Mouse (Mus musculus) lung, embryonic 15.5 days (tissue): Measurements from ENCODE around the gene Bak1. TPM values are rescaled to one million over a fixed set of nuclear protein-coding genes. Genes with fewer than 3 reads are reported as not detected.

Experiments
- ATAC-seq: fragments of 200-750 bp; cut with Nextera tagmentation; 2 replicates; pipeline ENCODE4 v1.8.0; 2017; ENCODE audit warnings: moderate number of reproducible peaks, borderline replicate concordance; ENCODE audit not compliant: low FRiP score, low TSS enrichment; ENCODE audit errors: extremely low read depth
- H3K27ac ChIP-seq: fragments of 300-500 bp; sonication (generic); 2 replicates; pipeline ENCODE4 v1.5.1; 2015; ENCODE audit warnings: moderate library complexity, mild to moderate bottlenecking, inconsistent platforms
- H3K27me3 ChIP-seq: fragments of 300-500 bp; sonication (generic); 2 replicates; pipeline ENCODE4 v1.6.1; 2015; ENCODE audit warnings: inconsistent platforms
- H3K36me3 ChIP-seq: fragments of 300-500 bp; sonication (generic); 2 replicates; pipeline ENCODE4 v1.6.1; 2015; ENCODE audit warnings: inconsistent platforms
- H3K4me1 ChIP-seq: fragments of 300-500 bp; sonication (generic); 2 replicates; pipeline ENCODE4 v1.6.1; 2015; ENCODE audit warnings: inconsistent platforms
- H3K4me2 ChIP-seq: fragments of 300-500 bp; sonication (generic); 2 replicates; pipeline ENCODE4 v1.6.1; 2015; ENCODE audit warnings: inconsistent platforms, mild to moderate bottlenecking, moderate library complexity
- H3K4me3 ChIP-seq: fragments of 300-500 bp; sonication (generic); 2 replicates; pipeline ENCODE4 v1.5.1; 2015; ENCODE audit warnings: mild to moderate bottlenecking, inconsistent platforms
- H3K9ac ChIP-seq: fragments of 300-500 bp; sonication (generic); 2 replicates; pipeline ENCODE4 v1.6.1; 2015; ENCODE audit warnings: inconsistent platforms
- H3K9me3 ChIP-seq: fragments of 300-500 bp; sonication (generic); 2 replicates; pipeline ENCODE4 v1.6.1; 2016; ENCODE audit warnings: inconsistent platforms
- WGBS: fragments of 180-500 bp; shearing (Covaris S2); methylation state at CpG from one replicate; pipeline ENCODE4 v1.1.7; 2015; 5-methylcytosine and 5-hydroxymethylcytosine counted together
- polyA plus RNA-seq: library from polyadenylated mRNA; unstranded; fragments of >200 nt; fragmentation: Nextera tagmentation; extraction: Ambion mirVana; gene quantifications from 2 replicates; pipeline ENCODE4 v1.2.1, GENCODE M21; 2015

Gene Bak1
- polyA plus RNA-seq, result 5.2 and 6.0 TPM in 2 replicates

DNA sequence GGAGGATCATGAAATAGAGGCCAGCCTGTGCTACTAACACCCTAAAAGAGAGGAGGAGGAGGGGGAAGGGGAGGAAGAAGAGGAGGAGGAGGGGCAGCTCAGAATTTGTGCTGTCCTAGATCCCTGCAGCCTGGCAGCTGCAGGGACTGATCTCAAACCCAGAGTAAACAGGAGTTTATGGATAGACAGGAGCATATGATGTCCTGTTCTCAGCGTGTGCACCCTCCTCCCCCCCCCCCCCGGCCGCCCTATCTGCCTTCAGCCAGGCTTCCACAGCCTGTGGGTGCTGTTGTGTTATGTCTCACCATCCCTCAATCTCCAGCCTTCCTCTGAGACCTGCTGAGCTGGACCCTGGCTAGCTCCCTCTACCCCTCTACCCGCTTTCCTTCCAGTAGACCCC lies at the start of gene Bak1:
TSS of gene Bak1 (minus strand) at position 101 of the 400 bp plus-strand sequence.
- H3K36me3 ChIP-seq, result peaks cover 9% of the 10 kb centered on the region; the same call in 1 of the 2 replicates
- no peaks in the 10 kb centered on the region for H3K9me3 ChIP-seq
- no peak for ATAC-seq
- peak within 1 kb of the TSS; percentile 63 for H3K4me3 ChIP-seq
- H3K27ac ChIP-seq, result peak within 1 kb of the TSS; percentile 71
- no peaks in the 10 kb centered on the region for H3K27me3 ChIP-seq
- peak within 1 kb of the TSS; percentile 83 for H3K4me2 ChIP-seq
- H3K9ac ChIP-seq, result peak within 1 kb of the TSS; percentile 97
- WGBS, result 100% methylated on average over 1 of the region's 4 CpGs
- H3K4me1 ChIP-seq, result peaks cover 20% of the 10 kb centered on the region

DNA sequence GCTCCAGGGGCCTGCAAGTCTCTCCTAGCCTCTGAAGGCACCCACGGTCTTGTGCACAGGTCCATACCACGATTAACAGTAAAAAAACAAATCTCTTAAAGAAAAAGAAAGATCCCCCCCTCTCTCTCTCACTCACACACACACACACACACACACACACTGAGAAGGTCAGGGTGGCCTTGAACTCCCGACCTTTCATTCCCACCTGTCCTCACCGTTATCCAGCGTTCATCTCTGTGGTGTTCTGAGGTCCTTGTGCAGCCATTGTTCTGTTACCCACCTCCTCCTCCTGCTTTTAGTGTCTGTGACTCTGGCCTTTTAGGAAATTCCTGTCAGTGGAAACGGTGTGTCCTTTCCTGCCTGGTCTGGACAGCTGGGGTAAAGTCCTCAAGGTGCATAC lies 49.7 kb upstream of the Bak1 start:
- ATAC-seq, result no peak
- no peak overlapping the region for H3K27ac ChIP-seq
- H3K27me3 ChIP-seq, result no peaks in the 10 kb centered on the region
- H3K4me3 ChIP-seq, result no peak overlapping the region
- 75% methylated on average over 6 of the region's 6 CpGs for WGBS
- H3K9ac ChIP-seq, result no peak overlapping the region
- no peaks in the 10 kb centered on the region for H3K36me3 ChIP-seq
- H3K4me1 ChIP-seq, result peaks cover 9% of the 10 kb centered on the region
- no peaks in the 10 kb centered on the region for H3K9me3 ChIP-seq
- no peak overlapping the region for H3K4me2 ChIP-seq

DNA sequence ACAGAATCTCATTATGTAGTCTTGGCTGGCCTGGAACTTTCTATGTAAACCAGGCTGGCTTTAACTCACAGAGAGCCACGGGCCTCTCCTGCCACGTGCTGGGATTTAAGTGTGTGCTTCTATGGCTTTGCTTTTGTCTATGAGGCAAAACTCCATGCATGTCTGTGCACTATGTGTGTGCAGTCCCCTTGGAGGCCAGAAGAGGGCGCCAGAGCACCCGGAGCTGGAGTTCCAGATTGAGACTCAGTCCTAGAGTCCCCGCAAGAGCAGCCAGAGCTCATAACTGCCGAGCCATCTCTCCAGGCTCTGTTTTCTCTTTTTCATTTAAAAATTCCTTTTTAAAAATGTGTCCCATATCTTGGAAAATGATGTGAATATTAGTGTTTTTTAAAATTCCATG lies 49.1 kb upstream of the Bak1 start:
- Histone ChIP-seq H3K4me3 (no peak overlapping the region), H3K4me2 (no peak overlapping the region), H3K27me3 (no peaks in the 10 kb centered on the region), H3K9ac (no peak overlapping the region), H3K4me1 (peaks cover 5% of the 10 kb centered on the region), H3K27ac (no peak overlapping the region), H3K36me3 (no peaks in the 10 kb centered on the region), H3K9me3 (no peaks in the 10 kb centered on the region)
- no peak for ATAC-seq
- WGBS, result 78% methylated on average over 6 of the region's 6 CpGs

DNA sequence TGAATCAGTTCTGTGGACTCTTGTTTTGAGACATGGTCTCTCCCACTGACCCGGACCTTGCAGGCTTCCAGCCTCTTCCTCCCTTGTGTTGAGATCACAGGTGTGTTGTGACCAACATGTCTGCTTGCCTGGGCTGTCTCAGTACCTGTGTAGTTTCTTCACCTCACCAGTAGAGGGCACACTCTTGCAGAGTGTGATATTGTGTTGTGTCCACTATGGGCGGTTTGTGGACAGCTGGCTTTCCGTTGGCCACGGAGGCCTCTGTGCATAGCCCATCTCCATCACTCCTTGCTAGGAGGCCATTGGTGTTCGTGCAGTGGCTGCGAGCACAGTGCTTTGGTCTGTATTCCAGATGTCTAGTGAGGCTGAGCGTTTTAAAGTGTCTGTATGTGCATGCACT lies 48.3 kb upstream of the Bak1 start:
- 94% methylated on average over 7 of the region's 7 CpGs for WGBS
- no peak overlapping the region for H3K4me2 ChIP-seq
- ATAC-seq, result no peak
- no peaks in the 10 kb centered on the region for H3K9me3 ChIP-seq
- H3K27ac ChIP-seq, result no peak overlapping the region
- peaks cover 5% of the 10 kb centered on the region for H3K4me1 ChIP-seq
- H3K9ac ChIP-seq, result no peak overlapping the region
- H3K36me3 ChIP-seq, result no peaks in the 10 kb centered on the region
- H3K4me3 ChIP-seq, result no peak overlapping the region
- no peaks in the 10 kb centered on the region for H3K27me3 ChIP-seq

DNA sequence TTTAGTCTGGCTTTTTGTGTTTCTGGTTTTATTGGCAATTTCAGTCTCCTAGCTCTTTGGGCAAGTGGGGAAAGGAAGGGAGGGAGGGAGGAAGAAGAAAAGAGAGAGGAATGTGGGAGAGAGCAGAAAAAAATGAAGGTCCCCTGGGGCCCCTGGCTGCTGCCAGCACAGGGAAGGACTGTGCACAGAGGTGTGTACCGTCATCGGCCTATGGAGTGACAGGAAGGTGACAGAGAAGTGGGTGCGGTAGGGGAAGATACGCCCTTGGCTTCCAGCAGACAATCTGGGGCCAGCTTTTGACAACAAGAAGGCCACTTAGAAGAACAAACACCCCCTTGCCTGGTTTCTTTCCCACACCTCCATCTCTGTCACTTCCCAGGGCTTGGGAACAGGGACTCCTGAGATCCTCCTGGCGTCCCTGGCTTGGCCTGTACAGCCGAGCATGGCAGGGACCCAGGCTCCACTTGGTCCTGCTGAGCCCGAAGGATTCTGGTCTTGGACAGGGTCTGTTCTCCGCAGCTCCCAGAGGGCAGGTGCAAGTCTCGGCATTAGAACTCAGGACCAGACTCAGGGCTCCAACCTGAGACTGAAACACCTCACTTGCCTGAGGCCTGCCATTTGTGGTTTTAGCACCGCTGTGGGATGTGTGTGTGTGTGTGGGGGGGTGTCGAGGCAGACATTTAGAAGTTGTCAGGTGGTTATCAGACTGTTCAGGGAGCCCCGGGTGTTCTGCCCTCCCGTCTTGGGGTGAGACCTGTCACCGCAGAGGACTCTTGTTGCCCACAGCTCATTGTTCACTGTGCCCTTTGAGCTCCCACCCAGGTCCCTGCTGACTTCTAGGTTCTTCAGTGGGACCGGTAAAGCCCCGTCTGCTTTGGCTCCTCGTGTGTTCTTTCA lies 46.3 kb upstream of the Bak1 start:
- no peak for ATAC-seq
- Histone ChIP-seq H3K27ac (no peak overlapping the region), H3K36me3 (no peaks in the 10 kb centered on the region), H3K4me3 (no peak overlapping the region), H3K9me3 (no peaks in the 10 kb centered on the region), H3K9ac (no peak overlapping the region), H3K27me3 (no peaks in the 10 kb centered on the region), H3K4me2 (no peak overlapping the region), H3K4me1 (no peaks in the 10 kb centered on the region)
- 64% methylated on average over 17 of the region's 17 CpGs for WGBS

DNA sequence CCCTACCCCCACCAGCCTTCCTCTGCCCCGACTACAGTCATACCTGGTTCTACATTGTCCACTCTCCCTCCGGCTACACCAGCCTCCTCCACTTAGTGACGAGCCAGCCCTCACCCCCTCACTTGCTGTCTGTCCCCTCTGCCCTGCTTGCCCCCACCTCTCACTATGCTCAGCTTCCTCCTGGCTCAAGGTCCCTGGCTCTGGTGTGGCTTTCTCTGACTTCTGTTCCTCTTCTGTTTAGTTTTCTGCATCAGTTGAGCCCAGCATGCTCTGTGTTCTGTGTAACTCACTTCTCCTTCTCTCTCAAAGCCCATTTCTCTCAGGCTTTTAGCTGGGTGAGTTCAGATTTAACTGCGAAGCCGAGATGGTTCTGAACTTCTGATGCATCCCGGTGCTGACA lies 45.4 kb upstream of the Bak1 start:
- Histone ChIP-seq H3K36me3 (no peaks in the 10 kb centered on the region), H3K4me1 (no peaks in the 10 kb centered on the region), H3K9me3 (no peaks in the 10 kb centered on the region), H3K4me3 (no peak overlapping the region), H3K27me3 (no peaks in the 10 kb centered on the region), H3K27ac (no peak overlapping the region), H3K9ac (no peak overlapping the region), H3K4me2 (no peak overlapping the region)
- ATAC-seq, result no peak
- 59% methylated on average over 6 of the region's 6 CpGs for WGBS

DNA sequence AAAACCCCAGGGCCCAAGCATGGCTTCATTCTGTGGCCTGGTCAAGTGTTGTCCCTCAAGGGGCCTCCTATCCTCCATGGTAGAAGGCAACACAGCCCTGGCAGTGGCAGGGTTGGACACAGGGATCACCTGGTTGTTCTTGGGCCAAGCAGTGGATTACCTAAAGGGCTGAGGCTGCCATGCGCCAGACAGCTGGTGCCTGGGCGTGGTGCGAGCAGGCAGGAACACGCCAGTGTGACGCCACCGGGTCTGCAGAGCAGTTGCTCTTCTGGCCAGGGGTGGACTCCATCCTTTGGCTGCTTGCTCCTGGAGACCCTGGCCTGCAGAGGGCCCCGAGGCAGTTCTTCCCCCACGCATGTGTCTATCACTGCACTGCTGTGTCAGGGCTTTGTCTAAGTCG lies 45.0 kb upstream of the Bak1 start:
- Histone ChIP-seq H3K4me1 (no peaks in the 10 kb centered on the region), H3K27ac (no peak overlapping the region)
- WGBS, result 63% methylated on average over 9 of the region's 9 CpGs

DNA sequence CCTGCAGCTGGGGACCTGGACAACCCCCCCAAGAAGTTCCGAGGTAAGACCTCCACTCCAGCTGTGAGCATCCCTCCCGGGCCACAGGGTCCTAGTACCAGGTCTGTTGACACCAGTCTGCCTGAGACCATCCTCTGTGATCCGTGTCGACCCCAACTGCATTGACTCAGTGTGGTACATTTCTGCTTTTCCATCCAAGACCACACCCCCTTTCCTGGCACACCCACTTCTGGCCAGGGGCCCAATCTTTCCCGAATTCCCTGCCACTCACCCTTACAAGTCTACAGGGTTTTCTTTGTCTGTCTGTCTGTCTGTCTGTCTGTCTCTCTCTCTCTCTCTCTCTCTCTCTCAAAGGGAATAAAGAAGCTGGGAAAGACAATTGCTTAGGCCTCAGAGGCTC lies 44.3 kb upstream of the Bak1 start:
- ATAC-seq, result no peak
- 81% methylated on average over 5 of the region's 5 CpGs for WGBS

More for the DNA sequence above, 45.0 kb upstream of the Bak1 start:
- H3K4me3 ChIP-seq, result no peak overlapping the region
- H3K27me3 ChIP-seq, result no peaks in the 10 kb centered on the region
- ATAC-seq, result no peak
- H3K4me2 ChIP-seq, result no peak overlapping the region
- H3K9me3 ChIP-seq, result no peaks in the 10 kb centered on the region
- no peaks in the 10 kb centered on the region for H3K36me3 ChIP-seq
- no peak overlapping the region for H3K9ac ChIP-seq

DNA sequence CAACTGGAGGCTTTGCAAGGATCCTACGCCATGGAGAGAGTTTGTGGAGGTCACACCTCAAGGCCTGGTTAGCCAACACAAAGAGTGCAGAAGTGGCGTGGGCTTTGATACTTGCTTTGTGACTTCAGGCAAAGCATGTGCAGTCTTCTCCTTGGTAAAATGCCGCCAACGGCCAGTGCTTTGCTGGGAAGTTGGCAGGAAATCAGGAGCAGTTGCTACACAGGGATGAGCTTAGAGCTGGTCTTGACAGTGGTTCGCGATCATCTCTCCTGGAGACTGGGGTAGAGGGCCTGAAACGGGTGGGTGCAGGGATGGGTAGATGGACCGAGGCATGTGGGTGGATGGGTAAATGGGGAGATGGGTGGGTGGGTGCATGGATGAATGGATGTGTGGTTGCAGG lies 43.6 kb upstream of the Bak1 start:
- no peak overlapping the region for H3K9ac ChIP-seq
- H3K36me3 ChIP-seq, result no peaks in the 10 kb centered on the region
- H3K4me1 ChIP-seq, result no peaks in the 10 kb centered on the region
- ATAC-seq, result no peak
- H3K4me3 ChIP-seq, result no peak overlapping the region
- H3K27me3 ChIP-seq, result no peaks in the 10 kb centered on the region
- 90% methylated on average over 8 of the region's 8 CpGs for WGBS
- no peaks in the 10 kb centered on the region for H3K9me3 ChIP-seq
- no peak overlapping the region for H3K27ac ChIP-seq
- no peak overlapping the region for H3K4me2 ChIP-seq

More for the DNA sequence above, 44.3 kb upstream of the Bak1 start:
- no peaks in the 10 kb centered on the region for H3K9me3 ChIP-seq
- no peaks in the 10 kb centered on the region for H3K27me3 ChIP-seq
- no peak overlapping the region for H3K4me3 ChIP-seq
- H3K36me3 ChIP-seq, result no peaks in the 10 kb centered on the region
- H3K4me2 ChIP-seq, result no peak overlapping the region
- H3K4me1 ChIP-seq, result no peaks in the 10 kb centered on the region
- no peak overlapping the region for H3K27ac ChIP-seq
- no peak overlapping the region for H3K9ac ChIP-seq

DNA sequence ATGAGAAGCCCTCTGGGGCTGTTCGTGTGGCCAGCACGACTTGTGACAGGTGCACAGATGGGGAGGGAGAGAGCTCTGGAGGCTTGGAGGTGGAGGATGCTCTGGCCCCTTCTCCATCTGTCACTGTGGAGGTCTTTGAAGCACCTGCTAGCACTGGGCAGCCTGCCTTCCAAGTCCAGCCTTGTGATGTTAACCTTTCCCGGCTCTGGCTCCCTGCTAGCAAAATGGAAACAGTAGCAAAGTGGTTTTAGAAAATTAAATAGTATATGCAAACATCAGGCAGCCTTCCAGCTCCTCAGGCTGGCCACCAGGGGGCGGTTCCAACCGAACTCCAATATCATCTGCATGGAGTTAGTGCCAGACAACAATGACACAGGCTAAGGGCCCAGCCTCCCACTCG lies 42.8 kb upstream of the Bak1 start:
- Histone ChIP-seq H3K4me1 (no peaks in the 10 kb centered on the region), H3K4me3 (no peak overlapping the region), H3K36me3 (no peaks in the 10 kb centered on the region), H3K9ac (no peak overlapping the region), H3K27me3 (no peaks in the 10 kb centered on the region), H3K4me2 (no peak overlapping the region), H3K9me3 (no peaks in the 10 kb centered on the region), H3K27ac (no peak overlapping the region)
- ATAC-seq, result no peak
- 42% methylated on average over 6 of the region's 6 CpGs for WGBS

DNA sequence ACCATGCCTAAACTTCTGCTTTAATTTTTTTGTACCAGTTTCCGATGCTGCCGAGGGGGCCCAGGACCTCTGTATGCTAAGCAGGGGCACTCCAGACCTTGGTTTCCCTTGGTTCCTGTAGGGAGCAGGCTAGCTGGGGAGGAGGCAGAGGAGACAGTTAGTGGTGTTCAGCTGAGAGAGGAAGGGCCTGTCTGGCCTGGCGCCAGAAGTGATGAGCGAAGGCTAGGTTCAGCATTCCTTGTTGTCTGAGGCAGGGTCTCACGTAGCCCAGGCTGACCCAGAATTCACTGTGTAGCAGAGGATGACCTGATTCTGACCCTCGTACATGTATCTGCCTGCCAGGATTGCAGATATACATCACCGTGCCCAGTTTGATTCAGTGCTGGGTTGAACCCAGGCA lies 42.1 kb upstream of the Bak1 start:
- ATAC-seq, result no peak
- no peaks in the 10 kb centered on the region for H3K9me3 ChIP-seq
- H3K9ac ChIP-seq, result no peak overlapping the region
- WGBS, result 84% methylated on average over 7 of the region's 7 CpGs
- no peaks in the 10 kb centered on the region for H3K36me3 ChIP-seq
- no peaks in the 10 kb centered on the region for H3K4me1 ChIP-seq
- no peaks in the 10 kb centered on the region for H3K27me3 ChIP-seq
- no peak overlapping the region for H3K4me2 ChIP-seq
- H3K4me3 ChIP-seq, result no peak overlapping the region
- H3K27ac ChIP-seq, result no peak overlapping the region

DNA sequence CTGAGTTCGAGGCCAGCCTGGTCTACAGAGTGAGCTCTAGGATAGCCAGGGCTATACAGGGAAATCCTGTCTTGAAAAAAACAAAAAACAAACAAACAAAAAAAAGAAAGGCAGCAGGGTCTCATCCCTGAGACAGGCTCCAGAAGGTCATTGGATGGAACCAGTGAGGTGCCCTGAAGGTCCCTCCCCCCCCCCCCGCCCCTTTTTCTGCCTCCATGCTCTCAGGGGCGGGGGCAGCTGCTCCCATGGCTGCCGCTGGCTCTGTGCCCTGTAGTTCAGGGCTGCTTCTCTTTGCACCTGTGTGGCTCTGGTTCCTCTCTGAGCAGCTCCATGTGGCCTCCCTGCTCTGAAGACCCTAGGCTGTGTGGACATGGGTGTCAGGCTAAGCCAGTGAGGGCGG lies 40.3 kb upstream of the Bak1 start:
- Histone ChIP-seq H3K36me3 (no peaks in the 10 kb centered on the region), H3K27me3 (no peaks in the 10 kb centered on the region), H3K4me2 (no peak overlapping the region), H3K9me3 (no peaks in the 10 kb centered on the region), H3K4me3 (no peak overlapping the region), H3K9ac (no peak overlapping the region), H3K4me1 (peaks cover 1% of the 10 kb centered on the region; the same call in 1 of the 2 replicates), H3K27ac (no peak overlapping the region)
- ATAC-seq, result no peak
- WGBS, result 87% methylated on average over 5 of the region's 5 CpGs
